Mouse (Mus musculus): ENCODE data around the gene Plvap. TPM values are rescaled to one million over a fixed set of nuclear protein-coding genes. Genes with fewer than 3 reads are reported as not detected.
A peak's percentile ranks its signal among the peaks of the same experiment; 100 is the strongest.

The Plvap gene
- 130 and 145 TPM in 2 replicates for polyA plus RNA-seq (2015; fragmentation: Nextera tagmentation; extraction: Ambion mirVana)

DNA sequence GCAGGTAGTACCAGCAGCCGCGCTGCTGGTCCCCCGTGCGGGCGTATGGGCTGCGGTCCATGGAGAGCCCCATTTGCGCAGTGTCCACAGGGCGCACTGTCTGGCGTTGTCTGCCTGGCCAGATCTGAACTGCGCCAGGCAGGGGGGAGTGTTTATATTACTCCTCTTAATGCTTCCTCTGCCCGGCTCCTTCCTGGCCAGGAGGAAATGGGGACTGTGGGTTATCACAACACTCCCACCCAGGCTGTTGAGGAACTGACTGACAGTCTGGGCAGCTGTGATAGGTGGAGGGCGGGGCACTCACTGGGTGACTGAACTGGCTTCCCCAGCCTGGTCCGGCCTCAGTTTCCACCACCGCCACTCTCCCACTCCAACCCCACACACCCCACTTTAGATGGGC is at the start of gene Plvap:
Gene Plvap (minus strand): TSS at position 109 of the 400 bp plus-strand sequence.
- Histone ChIP-seq H3K9me3 (ENCODE audit: control insufficient read depth, low read length) (no peaks in the 10 kb centered on the region), H3K4me1 (replicated peaks; ENCODE audit: control insufficient read depth, insufficient read depth, low read length) (peaks cover 7% of the 10 kb centered on the region; the same call in 1 of the 2 replicates), H3K4me3 (ENCODE audit: low read length) (peak within 1 kb of the TSS; percentile 43), H3K27me3 (ENCODE audit: control insufficient read depth, insufficient read depth, low read depth, low read length) (peaks cover 28% of the 10 kb centered on the region), H3K9ac (ENCODE audit: low read length) (peak within 1 kb of the TSS; percentile 35), H3K36me3 (ENCODE audit: control insufficient read depth, insufficient read depth, low read length) (no peaks in the 10 kb centered on the region), H3K4me2 (ENCODE audit: low read depth, low read length) (peak within 1 kb of the TSS; percentile 48), H3K27ac (ENCODE audit: low read length) (peak within 1 kb of the TSS; percentile 22; the same call in 1 of the 2 replicates)
- WGBS = 18% methylated on average over 14 of the region's 14 CpGs
- ATAC-seq (ENCODE audit: low read depth) = peak; percentile 84

DNA sequence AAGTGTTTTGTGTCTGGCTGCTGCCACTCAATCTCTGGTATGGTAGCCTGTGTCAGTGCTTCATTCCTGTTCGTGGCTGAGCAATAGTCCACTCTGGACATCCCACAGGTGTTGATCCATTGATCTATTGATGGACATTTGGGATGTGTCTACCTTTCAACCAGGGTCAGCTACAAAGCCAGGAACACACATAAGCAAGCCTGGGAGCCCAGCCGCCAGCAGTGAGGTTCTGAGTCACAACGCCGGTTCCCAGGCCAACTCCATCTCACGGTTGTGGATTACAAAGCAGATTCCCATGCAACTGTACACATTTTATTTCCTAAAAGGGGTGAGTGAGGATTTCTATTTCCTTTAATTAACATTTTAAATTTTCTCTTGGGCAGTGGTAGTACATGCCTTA is 49.2 kb upstream of the Plvap start:
- H3K4me2 ChIP-seq (ENCODE audit: low read depth, low read length) = no peak overlapping the region
- WGBS = 80% methylated on average over 5 of the region's 5 CpGs
- ATAC-seq (ENCODE audit: low read depth) = no peak
- no peaks in the 10 kb centered on the region for H3K36me3 ChIP-seq (ENCODE audit: control insufficient read depth, insufficient read depth, low read length)
- 0 out of 2 replicates have a peak, but pooled peaks cover 2% of the 10 kb centered on the region for H3K9me3 ChIP-seq (ENCODE audit: control insufficient read depth, low read length)
- H3K27ac ChIP-seq (ENCODE audit: low read length) = no peak overlapping the region
- no peak overlapping the region for H3K4me3 ChIP-seq (ENCODE audit: low read length)
- peaks cover 47% of the 10 kb centered on the region for H3K27me3 ChIP-seq (ENCODE audit: control insufficient read depth, insufficient read depth, low read depth, low read length)
- no peak overlapping the region for H3K9ac ChIP-seq (ENCODE audit: low read length)
- peaks cover 7% of the 10 kb centered on the region for H3K4me1 ChIP-seq (replicated peaks; ENCODE audit: control insufficient read depth, insufficient read depth, low read length)

DNA sequence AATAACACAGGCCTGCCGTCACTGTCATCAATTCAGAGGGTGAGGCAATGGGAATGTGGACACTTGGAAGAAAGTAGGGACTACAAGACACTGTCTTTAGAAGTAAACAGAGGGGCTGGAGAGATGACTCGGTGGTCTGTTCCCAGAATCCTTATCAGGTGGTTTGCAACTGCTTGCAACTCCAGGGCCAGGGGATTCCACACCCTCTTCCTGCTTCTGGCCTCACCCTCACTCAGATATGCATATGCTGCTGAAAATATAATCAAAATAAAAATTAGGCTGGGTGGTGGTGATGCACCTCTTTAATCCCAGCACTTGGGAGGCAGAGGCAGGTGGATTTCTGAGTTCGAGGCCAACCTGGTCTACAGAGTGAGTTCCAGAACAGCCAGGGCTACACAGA is 48.5 kb upstream of the Plvap start:
- H3K9ac ChIP-seq (ENCODE audit: low read length) = no peak overlapping the region
- H3K4me1 ChIP-seq (replicated peaks; ENCODE audit: control insufficient read depth, insufficient read depth, low read length) = peaks cover 7% of the 10 kb centered on the region
- H3K27me3 ChIP-seq (ENCODE audit: control insufficient read depth, insufficient read depth, low read depth, low read length) = peaks cover 47% of the 10 kb centered on the region
- WGBS = 62% methylated on average over 3 of the region's 3 CpGs
- H3K9me3 ChIP-seq (ENCODE audit: control insufficient read depth, low read length) = 0 out of 2 replicates have a peak, but pooled peaks cover 2% of the 10 kb centered on the region
- H3K4me3 ChIP-seq (ENCODE audit: low read length) = no peak overlapping the region
- H3K36me3 ChIP-seq (ENCODE audit: control insufficient read depth, insufficient read depth, low read length) = no peaks in the 10 kb centered on the region
- no peak for ATAC-seq (ENCODE audit: low read depth)
- no peak overlapping the region for H3K4me2 ChIP-seq (ENCODE audit: low read depth, low read length)
- no peak overlapping the region for H3K27ac ChIP-seq (ENCODE audit: low read length)

DNA sequence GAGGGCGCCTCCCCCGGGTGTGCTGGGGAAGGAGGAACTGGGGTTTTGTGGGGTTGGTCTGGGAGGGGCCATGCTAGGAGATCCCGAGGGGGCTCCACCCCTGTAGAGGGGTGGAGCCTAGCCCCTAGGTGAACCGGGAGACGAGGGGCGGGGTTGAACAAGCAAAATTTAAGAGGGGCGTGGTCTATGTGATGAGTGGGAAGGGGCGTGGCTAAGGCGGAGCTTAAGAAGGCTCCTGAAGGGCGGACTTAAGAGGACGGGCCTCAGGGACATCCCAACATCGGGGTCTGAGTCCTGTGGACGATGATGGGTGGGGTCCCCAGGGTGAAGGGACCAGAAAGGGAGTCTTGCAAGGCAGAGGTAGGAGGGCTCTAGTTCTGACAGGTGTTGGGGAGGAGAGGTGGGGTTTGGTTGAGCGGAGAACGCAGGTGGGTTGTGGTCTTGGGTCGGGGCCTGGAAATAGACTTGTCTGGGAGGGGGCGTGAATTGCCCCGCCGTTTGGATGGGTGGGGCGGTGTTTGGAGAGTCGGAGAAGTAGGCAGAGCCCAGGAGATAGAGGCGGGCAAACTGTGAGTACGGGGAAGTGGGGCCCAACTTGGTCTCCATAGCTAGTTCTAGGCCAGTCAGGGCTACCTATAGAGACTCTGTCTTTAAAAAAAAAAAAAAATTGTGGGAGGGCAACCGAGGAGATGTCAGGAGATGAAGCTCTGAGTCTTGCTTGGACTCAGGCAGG is 47.6 kb upstream of the Plvap start:
- Histone ChIP-seq H3K36me3 (ENCODE audit: control insufficient read depth, insufficient read depth, low read length) (no peaks in the 10 kb centered on the region), H3K27ac (ENCODE audit: low read length) (no peak overlapping the region), H3K4me1 (replicated peaks; ENCODE audit: control insufficient read depth, insufficient read depth, low read length) (peaks cover 7% of the 10 kb centered on the region), H3K4me3 (ENCODE audit: low read length) (peak overlapping the region; percentile 58), H3K9me3 (ENCODE audit: control insufficient read depth, low read length) (0 out of 2 replicates have a peak, but pooled peaks cover 2% of the 10 kb centered on the region), H3K9ac (ENCODE audit: low read length) (peak overlapping the region; percentile 67), H3K27me3 (ENCODE audit: control insufficient read depth, insufficient read depth, low read depth, low read length) (peaks cover 47% of the 10 kb centered on the region), H3K4me2 (ENCODE audit: low read depth, low read length) (peak overlapping the region; percentile 89)
- ATAC-seq (ENCODE audit: low read depth) = peak; percentile 75
- 2% methylated on average over 24 of the region's 24 CpGs for WGBS

DNA sequence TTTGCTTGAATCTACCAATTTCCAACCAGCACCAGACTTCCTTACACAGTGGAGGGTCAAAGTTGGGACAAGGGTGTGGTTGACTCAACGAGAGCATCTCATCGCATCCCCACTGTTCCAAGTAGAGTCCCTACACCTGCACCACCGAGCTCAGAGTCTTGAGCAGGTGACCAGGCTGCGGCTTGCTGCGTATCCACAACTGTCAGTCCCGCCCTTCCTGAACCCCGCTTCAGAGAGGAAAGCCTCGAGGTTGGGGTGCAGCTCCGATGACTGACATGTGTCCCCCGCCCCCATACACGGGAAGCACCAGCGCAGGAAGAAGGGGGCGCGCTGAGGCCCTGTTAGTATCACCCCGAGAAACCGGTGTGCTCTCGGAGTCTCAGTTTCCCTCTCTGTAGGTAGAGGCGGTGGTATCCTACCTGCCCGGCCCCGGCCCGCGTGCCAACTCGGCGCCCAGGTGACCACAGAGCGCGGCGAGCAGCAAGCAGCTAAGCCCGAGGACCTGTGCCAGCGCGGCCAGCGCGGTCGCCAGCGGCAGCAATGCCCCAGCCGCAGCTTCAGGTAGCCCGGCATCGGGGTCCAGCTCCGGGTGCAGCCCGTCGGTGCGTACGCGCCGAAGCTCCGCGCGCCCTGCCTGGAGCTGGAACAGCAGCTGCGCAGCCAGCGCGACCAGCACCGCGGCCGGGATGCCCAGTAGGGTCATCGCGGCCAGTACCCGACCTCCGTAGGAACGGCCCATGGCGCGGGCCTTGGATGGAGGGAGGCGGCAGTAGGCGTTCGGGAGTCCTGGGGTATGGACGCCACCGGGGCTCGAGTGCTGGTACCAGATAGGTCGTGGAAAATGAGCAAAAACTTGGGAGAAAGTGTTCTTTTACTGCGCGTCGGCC is 46.8 kb upstream of the Plvap start, which contains the start of gene Tmem221:
Gene Tmem221 (minus strand): TSS at position 801 of the 887 bp plus-strand sequence.
- peaks cover 47% of the 10 kb centered on the region for H3K27me3 ChIP-seq (ENCODE audit: control insufficient read depth, insufficient read depth, low read depth, low read length)
- no peaks in the 10 kb centered on the region for H3K36me3 ChIP-seq (ENCODE audit: control insufficient read depth, insufficient read depth, low read length)
- peak within 1 kb of the TSS; percentile 67 for H3K9ac ChIP-seq (ENCODE audit: low read length)
- peaks cover 10% of the 10 kb centered on the region for H3K4me1 ChIP-seq (replicated peaks; ENCODE audit: control insufficient read depth, insufficient read depth, low read length)
- peak; percentile 11; the same call in 1 of the 2 replicates for ATAC-seq (ENCODE audit: low read depth)
- no peak within 1 kb of the TSS for H3K27ac ChIP-seq (ENCODE audit: low read length)
- no peaks in the 10 kb centered on the region for H3K9me3 ChIP-seq (ENCODE audit: control insufficient read depth, low read length)
- H3K4me3 ChIP-seq (ENCODE audit: low read length) = peak within 1 kb of the TSS; percentile 58
- 3% methylated on average over 68 of the region's 70 CpGs for WGBS
- H3K4me2 ChIP-seq (ENCODE audit: low read depth, low read length) = peak within 1 kb of the TSS; percentile 89

DNA sequence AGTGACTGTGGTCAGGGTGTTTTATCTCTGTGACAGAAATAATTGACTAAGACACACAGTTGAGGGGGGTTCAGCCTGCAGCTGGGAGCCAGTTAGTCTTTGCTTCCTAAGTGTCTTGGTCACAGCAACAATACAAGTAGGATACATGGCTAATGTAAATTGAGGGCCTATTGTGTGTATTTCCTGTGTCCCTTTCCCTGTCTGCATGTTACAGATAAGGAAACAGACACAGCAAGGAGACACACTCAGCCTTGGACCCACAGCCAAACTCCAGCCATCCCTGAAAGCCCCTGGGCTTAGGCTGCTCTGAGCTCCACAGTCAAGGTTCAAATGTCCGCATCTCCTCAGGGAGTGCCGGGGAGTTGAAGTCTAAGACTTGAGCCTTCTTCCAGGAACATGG is 43.1 kb upstream of the Plvap start:
- H3K9ac ChIP-seq (ENCODE audit: low read length) = no peak overlapping the region
- no peak overlapping the region for H3K4me2 ChIP-seq (ENCODE audit: low read depth, low read length)
- H3K4me3 ChIP-seq (ENCODE audit: low read length) = no peak overlapping the region
- H3K4me1 ChIP-seq (replicated peaks; ENCODE audit: control insufficient read depth, insufficient read depth, low read length) = peaks cover 7% of the 10 kb centered on the region; the same call in 1 of the 2 replicates
- peak overlapping the region; percentile 3; the same call in 1 of the 2 replicates for H3K27ac ChIP-seq (ENCODE audit: low read length)
- no peaks in the 10 kb centered on the region for H3K9me3 ChIP-seq (ENCODE audit: control insufficient read depth, low read length)
- no peaks in the 10 kb centered on the region for H3K36me3 ChIP-seq (ENCODE audit: control insufficient read depth, insufficient read depth, low read length)
- WGBS = 76% methylated on average over 2 of the region's 2 CpGs
- peaks cover 27% of the 10 kb centered on the region for H3K27me3 ChIP-seq (ENCODE audit: control insufficient read depth, insufficient read depth, low read depth, low read length)
- peak; percentile 29; the same call in 1 of the 2 replicates for ATAC-seq (ENCODE audit: low read depth)

DNA sequence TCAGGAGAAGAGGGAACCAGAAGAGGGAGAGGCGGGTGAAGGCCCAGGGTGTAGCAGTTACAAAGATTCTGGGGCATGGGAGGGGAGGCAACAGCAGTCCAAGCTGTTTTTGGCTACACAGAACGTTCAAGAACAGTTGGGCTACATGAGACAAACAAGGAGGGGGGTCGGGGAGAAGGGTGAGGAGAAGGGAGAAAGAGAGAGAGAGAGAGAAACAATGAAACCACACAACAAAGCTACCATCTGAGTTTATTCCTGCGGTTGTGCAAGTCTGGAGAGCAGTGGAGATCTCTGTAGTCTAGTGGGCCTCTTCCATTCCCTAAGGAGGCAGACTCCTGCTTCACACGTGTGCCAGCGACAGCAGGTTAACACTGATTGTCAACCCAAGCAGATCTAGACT is 42.4 kb upstream of the Plvap start:
- peaks cover 7% of the 10 kb centered on the region; the same call in 1 of the 2 replicates for H3K4me1 ChIP-seq (replicated peaks; ENCODE audit: control insufficient read depth, insufficient read depth, low read length)
- H3K9ac ChIP-seq (ENCODE audit: low read length) = no peak overlapping the region
- no peaks in the 10 kb centered on the region for H3K9me3 ChIP-seq (ENCODE audit: control insufficient read depth, low read length)
- H3K27ac ChIP-seq (ENCODE audit: low read length) = peak overlapping the region; percentile 39; the same call in 1 of the 2 replicates
- ATAC-seq (ENCODE audit: low read depth) = no peak
- WGBS = 56% methylated on average over 6 of the region's 6 CpGs
- peaks cover 22% of the 10 kb centered on the region for H3K27me3 ChIP-seq (ENCODE audit: control insufficient read depth, insufficient read depth, low read depth, low read length)
- H3K4me2 ChIP-seq (ENCODE audit: low read depth, low read length) = no peak overlapping the region
- H3K36me3 ChIP-seq (ENCODE audit: control insufficient read depth, insufficient read depth, low read length) = no peaks in the 10 kb centered on the region
- no peak overlapping the region for H3K4me3 ChIP-seq (ENCODE audit: low read length)

DNA sequence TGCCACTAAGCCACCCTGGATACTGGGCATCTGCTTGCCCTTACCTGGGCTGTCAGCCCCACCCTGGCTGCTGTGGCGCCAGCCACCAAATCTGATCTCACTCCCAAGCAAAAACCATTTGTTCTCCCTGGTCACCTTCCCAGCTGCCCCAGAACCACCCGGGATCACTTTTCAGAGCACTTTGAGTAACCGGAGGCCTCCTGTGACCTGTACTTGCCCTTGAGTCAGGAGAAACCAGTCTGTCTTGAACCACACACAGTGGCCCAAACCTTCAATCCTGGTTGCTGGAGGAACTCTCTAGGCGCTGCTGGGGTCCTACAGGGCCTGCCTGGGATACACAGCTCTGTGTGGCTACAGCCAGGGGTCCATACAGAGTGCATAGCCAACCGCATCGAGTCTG is 41.2 kb upstream of the Plvap start:
- no peak overlapping the region for H3K27ac ChIP-seq (ENCODE audit: low read length)
- H3K9ac ChIP-seq (ENCODE audit: low read length) = no peak overlapping the region
- WGBS = 48% methylated on average over 6 of the region's 6 CpGs
- H3K4me2 ChIP-seq (ENCODE audit: low read depth, low read length) = no peak overlapping the region
- peaks cover 10% of the 10 kb centered on the region for H3K27me3 ChIP-seq (ENCODE audit: control insufficient read depth, insufficient read depth, low read depth, low read length)
- H3K4me1 ChIP-seq (replicated peaks; ENCODE audit: control insufficient read depth, insufficient read depth, low read length) = 0 out of 2 replicates have a peak, but pooled peaks cover 3% of the 10 kb centered on the region
- peaks cover 8% of the 10 kb centered on the region; the same call in 1 of the 2 replicates for H3K36me3 ChIP-seq (ENCODE audit: control insufficient read depth, insufficient read depth, low read length)
- H3K9me3 ChIP-seq (ENCODE audit: control insufficient read depth, low read length) = no peaks in the 10 kb centered on the region
- no peak for ATAC-seq (ENCODE audit: low read depth)
- no peak overlapping the region for H3K4me3 ChIP-seq (ENCODE audit: low read length)

DNA sequence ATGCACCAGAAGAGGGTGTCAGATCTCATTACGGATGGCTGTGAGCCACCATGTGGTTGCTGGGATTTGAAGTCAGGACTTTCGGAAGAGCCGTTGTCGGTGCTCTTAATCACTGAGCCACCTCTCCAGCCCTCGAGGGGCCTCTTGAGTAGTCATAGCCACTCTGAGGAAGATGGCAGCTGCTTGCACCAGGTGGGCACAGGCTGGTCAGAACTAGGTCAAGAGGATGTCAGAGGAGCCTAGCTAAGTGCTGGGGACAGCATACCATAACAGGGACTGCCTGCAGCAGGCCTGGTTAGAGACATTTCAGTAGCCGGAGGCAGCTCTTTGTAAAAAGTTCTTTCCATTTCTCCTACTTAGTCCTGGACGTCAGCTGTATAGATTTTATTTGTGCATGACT is 39.2 kb upstream of the Plvap start:
- Histone ChIP-seq H3K9ac (ENCODE audit: low read length) (no peak overlapping the region), H3K4me2 (ENCODE audit: low read depth, low read length) (no peak overlapping the region), H3K36me3 (ENCODE audit: control insufficient read depth, insufficient read depth, low read length) (peaks cover 12% of the 10 kb centered on the region; the same call in 1 of the 2 replicates), H3K4me1 (replicated peaks; ENCODE audit: control insufficient read depth, insufficient read depth, low read length) (0 out of 2 replicates have a peak, but pooled peaks cover 3% of the 10 kb centered on the region), H3K27ac (ENCODE audit: low read length) (no peak overlapping the region), H3K27me3 (ENCODE audit: control insufficient read depth, insufficient read depth, low read depth, low read length) (no peaks in the 10 kb centered on the region), H3K4me3 (ENCODE audit: low read length) (no peak overlapping the region), H3K9me3 (ENCODE audit: control insufficient read depth, low read length) (no peaks in the 10 kb centered on the region)
- 44% methylated on average over 7 of the region's 7 CpGs for WGBS
- ATAC-seq (ENCODE audit: low read depth) = no peak
